Mouse (Mus musculus) forebrain, embryonic 15.5 days (tissue): ENCODE results near the gene Cd47. TPM values are rescaled to one million over a fixed set of nuclear protein-coding genes. Genes with fewer than 3 reads are reported as not detected.

Source experiments
- ATAC-seq: fragments of 200-750 bp; cut with Nextera tagmentation; replicated peaks from 2 replicates; pipeline ENCODE4 v1.8.0; 2017; ENCODE audit warnings: mild to moderate bottlenecking, moderate TSS enrichment, moderate library complexity
- H3K27ac ChIP-seq: fragments of 300-500 bp; sonication (generic); replicated peaks from 2 replicates; pipeline ENCODE4 v1.5.1; 2015; ENCODE audit warnings: mild to moderate bottlenecking, inconsistent platforms
- H3K27me3 ChIP-seq: fragments of 300-500 bp; sonication (generic); 2 replicates; pipeline ENCODE4 v1.6.1; 2015; ENCODE audit warnings: inconsistent platforms
- H3K36me3 ChIP-seq: fragments of 300-500 bp; sonication (generic); 2 replicates; pipeline ENCODE4 v1.6.1; 2015; ENCODE audit warnings: mild to moderate bottlenecking, inconsistent platforms
- H3K4me1 ChIP-seq: fragments of 300-500 bp; sonication (generic); 2 replicates; pipeline ENCODE4 v1.6.1; 2015; ENCODE audit warnings: inconsistent platforms
- H3K4me2 ChIP-seq: fragments of 300-500 bp; sonication (generic); replicated peaks from 2 replicates; pipeline ENCODE4 v1.6.1; 2015; ENCODE audit warnings: mild to moderate bottlenecking, inconsistent platforms
- H3K4me3 ChIP-seq: fragments of 300-500 bp; sonication (generic); 2 replicates; pipeline ENCODE4 v1.5.1; 2015; ENCODE audit warnings: mild to moderate bottlenecking, inconsistent platforms
- H3K9ac ChIP-seq: fragments of 300-500 bp; sonication (generic); replicated peaks from 2 replicates; pipeline ENCODE4 v1.6.1; 2015; ENCODE audit warnings: mild to moderate bottlenecking, inconsistent platforms
- H3K9me3 ChIP-seq: fragments of 300-500 bp; sonication (generic); 2 replicates; pipeline ENCODE4 v1.6.1; 2016; ENCODE audit warnings: inconsistent platforms
- WGBS: fragments of 180-500 bp; shearing (Covaris S2); methylation state at CpG from one replicate; pipeline ENCODE4 v1.1.7; 2015; ENCODE audit warnings: mixed read lengths; 5-methylcytosine and 5-hydroxymethylcytosine counted together
- polyA plus RNA-seq: library from polyadenylated mRNA; unstranded; fragments of >200 nt; fragmentation: Nextera tagmentation; extraction: Ambion mirVana; gene quantifications from 2 replicates; pipeline ENCODE4 v1.2.1, GENCODE M21; 2015

The Cd47 gene
- polyA plus RNA-seq, 1 experiment from 2014 or later: 123 TPM

DNA sequence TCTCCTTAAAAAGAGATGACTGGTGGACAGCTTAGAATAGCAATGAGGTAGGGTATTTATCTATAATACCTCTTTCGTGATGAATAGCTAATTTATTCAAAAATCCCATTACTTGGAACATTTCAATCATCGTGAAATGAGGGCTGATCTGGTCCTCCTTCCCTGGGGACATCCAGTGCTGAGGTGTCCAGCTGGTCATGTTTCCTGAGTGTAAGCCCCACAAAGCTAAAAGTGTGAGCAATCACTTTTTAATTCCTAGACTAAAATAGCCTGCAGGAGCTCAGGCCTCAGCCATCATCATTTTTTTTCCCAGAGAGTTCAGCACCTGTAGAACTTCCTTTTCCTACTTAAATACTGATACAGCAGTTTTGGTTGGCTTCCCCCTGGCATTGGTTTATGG is 150.0 kb downstream of the Cd47 start:
- Histone ChIP-seq H3K27ac (no peak overlapping the region), H3K9ac (no peak overlapping the region), H3K36me3 (no peaks in the 10 kb centered on the region), H3K4me1 (no peaks in the 10 kb centered on the region), H3K9me3 (no peaks in the 10 kb centered on the region; the same call in 1 of the 2 replicates), H3K4me2 (no peak overlapping the region), H3K4me3 (no peak overlapping the region), H3K27me3 (no peaks in the 10 kb centered on the region)
- no peak for ATAC-seq
- 52% methylated on average over 2 of the region's 2 CpGs for WGBS

GRCm38 (mm10) chr16:49951288-49951691 is 151.0 kb downstream of the Cd47 start:
- 76% methylated on average over 2 of the region's 2 CpGs for WGBS
- H3K4me1 ChIP-seq: no peaks in the 10 kb centered on the region
- H3K27ac ChIP-seq: 0 out of 2 replicates have a peak overlapping the region, but pooled peaks have one; percentile 41
- no peak overlapping the region for H3K4me2 ChIP-seq
- ATAC-seq: peak; percentile 58; the same call in 1 of the 2 replicates
- H3K36me3 ChIP-seq: no peaks in the 10 kb centered on the region
- no peak overlapping the region for H3K4me3 ChIP-seq
- H3K27me3 ChIP-seq: no peaks in the 10 kb centered on the region
- H3K9me3 ChIP-seq: no peaks in the 10 kb centered on the region; the same call in 1 of the 2 replicates
- H3K9ac ChIP-seq: no peak overlapping the region

- Histone ChIP-seq H3K27ac (no peak overlapping the region), H3K36me3 (no peaks in the 10 kb centered on the region), H3K9ac (no peak overlapping the region), H3K4me2 (no peak overlapping the region), H3K4me3 (no peak overlapping the region), H3K27me3 (no peaks in the 10 kb centered on the region), H3K4me1 (no peaks in the 10 kb centered on the region), H3K9me3 (no peaks in the 10 kb centered on the region; the same call in 1 of the 2 replicates)
- no peak for ATAC-seq
- WGBS: 80% methylated on average over 8 of the region's 8 CpGs
Observed at GRCm38 (mm10) chr16:49951925-49952523, 151.7 kb downstream of the Cd47 start.

DNA sequence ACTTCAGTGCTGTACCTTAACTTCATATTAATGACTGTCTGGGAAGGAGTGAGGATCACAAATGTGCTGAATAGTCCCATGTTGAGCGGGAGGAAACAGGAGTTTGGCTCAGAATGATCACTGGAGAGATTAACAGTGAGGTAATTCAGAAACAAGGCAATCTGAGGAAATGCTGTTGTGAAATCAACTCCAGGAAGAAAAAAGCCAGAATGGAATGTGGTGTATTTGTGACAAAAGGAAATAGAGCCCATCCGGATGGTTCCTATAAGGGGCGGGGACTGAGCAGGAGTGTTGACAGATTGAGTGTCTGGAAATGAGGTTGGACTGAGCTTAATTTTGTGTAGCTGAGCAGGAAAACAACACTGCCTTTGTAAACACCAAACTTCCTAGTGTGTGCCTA is 153.5 kb downstream of the Cd47 start:
- Histone ChIP-seq H3K4me1 (no peaks in the 10 kb centered on the region), H3K9ac (no peak overlapping the region), H3K9me3 (no peaks in the 10 kb centered on the region; the same call in 1 of the 2 replicates), H3K4me3 (no peak overlapping the region), H3K27ac (no peak overlapping the region), H3K36me3 (no peaks in the 10 kb centered on the region), H3K27me3 (no peaks in the 10 kb centered on the region), H3K4me2 (no peak overlapping the region)
- 68% methylated on average over 3 of the region's 3 CpGs for WGBS
- no peak for ATAC-seq

GRCm38 (mm10) chr16:49954909-49955308 is 154.6 kb downstream of the Cd47 start:
- Histone ChIP-seq H3K9me3 (no peaks in the 10 kb centered on the region; the same call in 1 of the 2 replicates), H3K4me2 (no peak overlapping the region), H3K27me3 (no peaks in the 10 kb centered on the region), H3K36me3 (no peaks in the 10 kb centered on the region), H3K27ac (no peak overlapping the region), H3K9ac (no peak overlapping the region), H3K4me3 (no peak overlapping the region), H3K4me1 (no peaks in the 10 kb centered on the region)
- WGBS: 93% methylated on average over 10 of the region's 10 CpGs
- ATAC-seq: no peak

- Histone ChIP-seq H3K4me2 (no peak overlapping the region), H3K4me1 (no peaks in the 10 kb centered on the region), H3K36me3 (no peaks in the 10 kb centered on the region), H3K4me3 (no peak overlapping the region), H3K9ac (no peak overlapping the region), H3K27ac (no peak overlapping the region), H3K9me3 (no peaks in the 10 kb centered on the region; the same call in 1 of the 2 replicates), H3K27me3 (no peaks in the 10 kb centered on the region)
- 86% methylated on average over 2 of the region's 2 CpGs for WGBS
- ATAC-seq: no peak
Observed at GRCm38 (mm10) chr16:49955325-49955724, 155.0 kb downstream of the Cd47 start.

DNA sequence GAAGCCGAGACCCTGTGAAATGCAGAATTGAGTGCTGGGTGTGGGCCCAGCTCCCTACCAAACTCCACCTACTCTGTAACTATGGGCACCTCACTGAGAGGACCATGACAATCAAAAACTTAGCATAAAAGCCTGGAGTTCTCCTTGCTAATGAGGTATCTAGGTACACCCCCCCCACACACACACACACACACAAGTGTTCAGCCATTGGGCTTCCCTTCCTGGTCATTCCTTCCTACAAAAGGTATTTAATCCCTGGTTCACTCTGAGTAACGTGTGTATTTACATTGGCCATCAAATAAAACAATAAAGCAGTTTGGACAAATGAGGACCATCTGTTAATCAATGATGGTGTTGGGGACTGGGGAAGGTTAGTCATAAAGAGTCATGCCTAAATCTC is 155.6 kb downstream of the Cd47 start:
- H3K9ac ChIP-seq: no peak overlapping the region
- H3K9me3 ChIP-seq: no peaks in the 10 kb centered on the region
- no peaks in the 10 kb centered on the region for H3K36me3 ChIP-seq
- no peak overlapping the region for H3K4me3 ChIP-seq
- H3K27ac ChIP-seq: no peak overlapping the region
- 79% methylated on average over 2 of the region's 2 CpGs for WGBS
- ATAC-seq: no peak
- H3K4me1 ChIP-seq: no peaks in the 10 kb centered on the region
- no peak overlapping the region for H3K4me2 ChIP-seq
- no peaks in the 10 kb centered on the region for H3K27me3 ChIP-seq

DNA sequence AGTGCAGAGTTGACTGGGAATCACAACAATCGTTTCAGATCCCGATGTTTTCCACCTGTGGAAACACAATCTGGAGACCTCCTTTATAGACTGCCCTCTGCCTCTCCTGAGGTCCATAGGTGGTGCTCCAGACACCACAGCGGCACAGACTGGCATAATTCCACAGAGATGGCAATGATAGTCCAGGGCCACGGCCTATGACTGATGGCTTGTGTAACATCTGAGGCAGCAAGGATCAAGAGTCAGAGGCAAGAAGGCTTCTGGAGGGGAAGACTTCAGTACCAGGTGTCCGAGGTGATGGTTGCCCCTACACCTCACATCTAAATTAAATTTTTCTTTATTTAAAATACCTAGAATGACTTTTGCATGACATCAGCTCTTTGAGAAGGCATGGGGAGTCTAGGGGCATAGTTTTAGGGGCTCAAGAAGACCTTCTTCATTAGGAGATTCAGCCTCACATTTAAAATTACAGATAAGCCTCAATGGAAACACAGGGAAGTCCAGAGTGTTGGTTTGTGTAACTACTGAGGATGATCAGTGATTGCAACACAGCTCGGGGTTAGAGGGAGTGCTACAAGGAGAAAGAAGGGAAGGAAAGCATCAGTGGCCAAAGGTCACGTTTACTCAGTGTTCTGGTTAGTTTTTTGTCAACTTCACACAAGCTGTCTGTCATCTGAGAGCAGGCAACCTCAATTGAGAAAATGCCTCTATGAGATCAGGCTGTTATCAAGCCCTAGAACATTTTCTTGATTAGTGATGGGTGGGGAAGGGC is 156.4 kb downstream of the Cd47 start:
- Histone ChIP-seq H3K36me3 (no peaks in the 10 kb centered on the region), H3K9me3 (no peaks in the 10 kb centered on the region), H3K27ac (no peak overlapping the region), H3K4me3 (no peak overlapping the region), H3K27me3 (no peaks in the 10 kb centered on the region), H3K4me1 (no peaks in the 10 kb centered on the region), H3K9ac (no peak overlapping the region), H3K4me2 (no peak overlapping the region)
- ATAC-seq: no peak
- 91% methylated on average over 7 of the region's 7 CpGs for WGBS

DNA sequence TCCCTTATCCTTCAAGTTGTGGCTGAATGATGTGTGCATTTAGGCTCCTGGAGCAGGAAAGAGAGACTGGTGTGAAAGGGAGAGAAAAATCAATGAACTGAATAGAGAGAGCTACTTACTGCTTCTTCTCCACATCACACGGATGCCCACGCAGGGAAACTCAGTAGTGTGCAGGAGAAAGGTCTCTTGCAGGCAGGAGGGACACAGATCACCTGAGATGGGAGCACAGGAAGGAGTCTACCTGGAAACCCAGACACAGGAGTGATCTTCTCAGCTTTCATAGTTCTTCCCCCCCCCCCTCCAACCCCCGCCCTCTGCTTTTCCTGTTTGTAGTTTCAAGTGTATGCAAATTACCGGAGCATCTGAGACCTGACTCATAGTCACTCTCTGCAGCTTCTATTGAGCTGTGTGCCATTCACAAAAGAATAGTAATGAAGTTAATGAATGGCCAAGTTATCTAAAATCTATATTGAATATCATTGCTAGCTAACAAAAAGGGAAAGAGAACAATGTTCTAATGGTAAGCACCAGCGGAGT is 158.6 kb downstream of the Cd47 start:
- H3K9ac ChIP-seq: no peak overlapping the region
- no peak for ATAC-seq
- 82% methylated on average over 5 of the region's 5 CpGs for WGBS
- H3K27me3 ChIP-seq: no peaks in the 10 kb centered on the region
- H3K4me3 ChIP-seq: no peak overlapping the region
- H3K4me1 ChIP-seq: no peaks in the 10 kb centered on the region
- H3K36me3 ChIP-seq: no peaks in the 10 kb centered on the region
- H3K4me2 ChIP-seq: no peak overlapping the region
- H3K27ac ChIP-seq: no peak overlapping the region
- H3K9me3 ChIP-seq: no peaks in the 10 kb centered on the region

- ATAC-seq: no peak
- no peak overlapping the region for H3K4me3 ChIP-seq
Observed at GRCm38 (mm10) chr16:49962305-49962704, 162.0 kb downstream of the Cd47 start.

DNA sequence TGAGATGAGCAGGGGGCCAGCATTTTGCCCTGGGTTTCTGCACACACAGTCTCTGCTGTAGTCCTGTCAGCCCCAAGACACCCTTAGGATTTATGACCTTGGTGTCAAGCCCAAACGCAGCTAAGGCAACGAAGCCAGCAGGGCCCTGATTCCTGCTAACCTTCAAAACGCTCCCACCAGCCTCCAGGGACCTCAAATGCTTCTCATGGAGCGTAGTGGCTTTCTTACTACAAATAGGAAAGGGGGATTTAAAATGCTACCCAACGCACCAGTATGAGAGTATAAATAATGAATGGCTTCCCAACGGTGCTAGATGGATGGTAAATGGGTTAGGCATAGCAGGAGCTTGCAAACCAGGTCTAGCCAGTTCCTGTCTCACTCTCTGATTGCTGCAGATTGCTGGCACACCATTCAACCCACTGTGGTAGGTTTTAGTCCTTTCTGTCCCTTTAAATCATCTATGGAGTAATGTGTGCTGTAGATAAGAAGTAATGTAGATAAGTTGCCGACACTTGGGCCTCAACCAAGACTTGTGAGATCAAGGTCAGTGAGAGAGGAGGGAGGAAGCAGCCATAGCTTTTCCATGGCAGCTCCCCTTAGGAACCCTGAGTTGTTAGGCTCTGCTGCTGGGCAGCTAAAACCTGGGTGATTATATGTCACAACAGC is 164.1 kb downstream of the Cd47 start:
- Histone ChIP-seq H3K27me3 (no peaks in the 10 kb centered on the region), H3K27ac (no peak overlapping the region), H3K4me2 (no peak overlapping the region), H3K9me3 (no peaks in the 10 kb centered on the region), H3K36me3 (no peaks in the 10 kb centered on the region), H3K4me1 (peaks cover 15% of the 10 kb centered on the region), H3K9ac (no peak overlapping the region), H3K4me3 (no peak overlapping the region)
- WGBS: 74% methylated on average over 7 of the region's 7 CpGs
- no peak for ATAC-seq

More at GRCm38 (mm10) chr16:49962305-49962704, 162.0 kb downstream of the Cd47 start:
- H3K27me3 ChIP-seq: no peaks in the 10 kb centered on the region
- no peaks in the 10 kb centered on the region for H3K36me3 ChIP-seq
- no peak overlapping the region for H3K9ac ChIP-seq
- H3K9me3 ChIP-seq: no peaks in the 10 kb centered on the region
- no peak overlapping the region for H3K4me2 ChIP-seq
- H3K4me1 ChIP-seq: peaks cover 11% of the 10 kb centered on the region
- 81% methylated on average over 3 of the region's 3 CpGs for WGBS
- no peak overlapping the region for H3K27ac ChIP-seq
